ENCODE assay signal across 15 mouse cellular contexts in the genomic region with DNA sequence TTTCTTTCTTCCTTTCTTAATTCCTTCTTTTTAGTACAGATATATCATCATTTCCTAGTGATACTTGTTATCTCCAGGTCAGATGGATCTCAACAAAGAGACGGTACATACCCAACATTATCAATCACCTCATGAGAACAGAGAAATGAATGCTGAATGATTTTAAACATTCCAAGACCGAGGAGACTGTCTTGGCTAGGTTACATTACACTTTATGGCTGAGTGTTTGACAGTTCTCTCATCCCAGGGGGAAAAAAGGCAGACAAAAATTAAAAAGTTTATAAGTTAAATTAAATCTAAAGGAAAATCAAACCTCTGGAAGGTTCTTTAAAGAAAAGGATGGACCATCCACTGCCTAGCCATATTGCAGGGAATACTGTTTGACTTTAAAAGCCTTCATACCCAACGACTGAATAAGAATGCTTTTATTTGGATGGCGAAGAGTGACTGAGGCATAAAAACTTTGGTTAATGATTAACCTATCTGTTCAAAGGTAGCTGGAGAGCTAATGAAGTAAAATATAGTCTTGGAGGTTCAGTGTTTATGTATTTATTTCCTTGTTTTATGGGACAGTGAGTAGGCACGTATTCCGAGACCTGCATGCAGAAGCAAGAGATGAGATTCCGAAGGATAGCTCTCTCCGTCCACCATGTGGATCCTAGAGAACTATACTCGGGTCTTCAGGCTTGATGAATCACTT.
"Had no signal": no experiment of that assay in that cellular context is flagged by ENCODE, and none has a peak within 500 bp of the region (broad histone marks: within the 10 kb centered on the region; RNA-seq: fewer than 3 reads in every experiment).

No protein-coding gene starts in this region.

- H3K4me1 ChIP-seq: hindbrain, embryonic 15.5 days; limb, embryonic 12.5 days; liver, embryonic 15.5 days; midbrain, embryonic 10.5 days; neural tube, embryonic 15.5 days had no signal

- H3K27me3 ChIP-seq: hindbrain, embryonic 15.5 days; limb, embryonic 12.5 days; liver, embryonic 15.5 days; neural tube, embryonic 15.5 days had no signal

- H3K4me3 ChIP-seq: hindbrain, embryonic 15.5 days; limb, embryonic 12.5 days; liver, embryonic 15.5 days; midbrain, embryonic 10.5 days; myocyte; neural tube, embryonic 15.5 days had no signal

- DNase-seq: liver; lung, embryonic 14.5 days; lung, postnatal 10 days; lung, postnatal 4 days; midbrain, embryonic 14.5 days; right cerebral cortex, adult 18-20 months; right cerebral cortex, postnatal 25 days; thymus, postnatal 4 days had no signal

- H3K36me3 ChIP-seq: hindbrain, embryonic 15.5 days; limb, embryonic 12.5 days; liver, embryonic 15.5 days; midbrain, embryonic 10.5 days; neural tube, embryonic 15.5 days had no signal

- H3K27ac ChIP-seq: hindbrain, embryonic 15.5 days; limb, embryonic 12.5 days; liver, embryonic 15.5 days; midbrain, embryonic 10.5 days; neural tube, embryonic 15.5 days; stomach, postnatal 0 days had no signal

- H3K9me3 ChIP-seq: hindbrain, embryonic 15.5 days; liver, embryonic 15.5 days had no signal

- H3K4me2 ChIP-seq: hindbrain, embryonic 15.5 days; limb, embryonic 12.5 days; liver, embryonic 15.5 days; lung, embryonic 14.5 days; neural tube, embryonic 15.5 days had no signal

- H3K9ac ChIP-seq: hindbrain, embryonic 15.5 days; limb, embryonic 12.5 days; liver, embryonic 15.5 days; lung, embryonic 14.5 days; neural tube, embryonic 15.5 days had no signal
